Comparison of ENCODE assay signal across 8 mouse cellular contexts in genomic region chr8:87837266-87837665, GRCm38 (mm10).
DNase-seq lines count a peak whose midpoint lies in the region; ATAC-seq and TF ChIP-seq lines count a peak whose summit lies in the region.

No protein-coding gene starts in this region.

- peak overlapping the region; percentile 26 for H3K4me2 ChIP-seq in intestine, embryonic 14.5 days (ENCODE audit: low read length)
- H3K4me2 ChIP-seq in intestine, postnatal 0 days (replicated peaks; ENCODE audit: low read depth), result no peak overlapping the region
- peak overlapping the region; percentile 31; the same call in 1 of the 2 replicates for H3K4me2 ChIP-seq in hindbrain, postnatal 0 days (ENCODE audit: low read depth, low read length)
- peak overlapping the region; percentile 46 for H3K4me2 ChIP-seq in neural tube, embryonic 12.5 days (replicated peaks)

- peaks cover 47% of the 10 kb centered on the region for H3K4me1 ChIP-seq in intestine, embryonic 14.5 days (replicated peaks; ENCODE audit: control insufficient read depth, insufficient read depth, low read length)
- no peaks in the 10 kb centered on the region for H3K4me1 ChIP-seq in intestine, postnatal 0 days (replicated peaks; ENCODE audit: control insufficient read depth, insufficient read depth, low read length)
- H3K4me1 ChIP-seq in forebrain, embryonic 10.5 days, result peaks cover 80% of the 10 kb centered on the region
- H3K4me1 ChIP-seq in hindbrain, postnatal 0 days (ENCODE audit: insufficient read depth, low read length), result peaks cover 50% of the 10 kb centered on the region
- H3K4me1 ChIP-seq in neural tube, embryonic 12.5 days, result peaks cover 69% of the 10 kb centered on the region

- no peak for TF ChIP-seq CTCF in intestine, postnatal 0 days (IDR thresholded peaks at IDR 0.05; ENCODE audit: low read depth)
- TF ChIP-seq CTCF in hindbrain, postnatal 0 days (IDR thresholded peaks at IDR 0.05; ENCODE audit: low read depth), result no peak

- WGBS in intestine, embryonic 14.5 days, result 18% methylated on average over 6 of the region's 6 CpGs
- WGBS in intestine, postnatal 0 days, result 47% methylated on average over 6 of the region's 6 CpGs
- WGBS in forebrain, embryonic 10.5 days, result 14% methylated on average over 6 of the region's 6 CpGs
- WGBS in hindbrain, postnatal 0 days, result 13% methylated on average over 6 of the region's 6 CpGs
- 8% methylated on average over 5 of the region's 6 CpGs for WGBS in neural tube, embryonic 12.5 days

- H3K9ac ChIP-seq in intestine, embryonic 14.5 days (ENCODE audit: low read length), result no peak overlapping the region
- H3K9ac ChIP-seq in intestine, postnatal 0 days (ENCODE audit: low read depth, low read length), result no peak overlapping the region
- H3K9ac ChIP-seq in hindbrain, postnatal 0 days (replicated peaks; ENCODE audit: low read length), result peak overlapping the region; percentile 14
- H3K9ac ChIP-seq in neural tube, embryonic 12.5 days, result peak overlapping the region; percentile 26; the same call in 1 of the 2 replicates

- no peaks in the 10 kb centered on the region for H3K9me3 ChIP-seq in intestine, embryonic 14.5 days (ENCODE audit: control insufficient read depth, low read length)
- H3K9me3 ChIP-seq in intestine, postnatal 0 days (ENCODE audit: control insufficient read depth), result no peaks in the 10 kb centered on the region
- no peaks in the 10 kb centered on the region for H3K9me3 ChIP-seq in forebrain, embryonic 10.5 days
- H3K9me3 ChIP-seq in hindbrain, postnatal 0 days (ENCODE audit: low read length), result no peaks in the 10 kb centered on the region
- no peaks in the 10 kb centered on the region for H3K9me3 ChIP-seq in neural tube, embryonic 12.5 days

- no peaks in the 10 kb centered on the region for H3K36me3 ChIP-seq in intestine, embryonic 14.5 days (ENCODE audit: control insufficient read depth, insufficient read depth, low read length)
- no peaks in the 10 kb centered on the region for H3K36me3 ChIP-seq in intestine, postnatal 0 days (ENCODE audit: control insufficient read depth, insufficient read depth)
- H3K36me3 ChIP-seq in forebrain, embryonic 10.5 days (replicated peaks), result peaks cover 19% of the 10 kb centered on the region
- H3K36me3 ChIP-seq in hindbrain, postnatal 0 days (ENCODE audit: insufficient read depth, low read length), result no peaks in the 10 kb centered on the region
- H3K36me3 ChIP-seq in neural tube, embryonic 12.5 days, result no peaks in the 10 kb centered on the region

- H3K27me3 ChIP-seq in intestine, embryonic 14.5 days (replicated peaks; ENCODE audit: control insufficient read depth, insufficient read depth, low read length), result no peaks in the 10 kb centered on the region
- H3K27me3 ChIP-seq in intestine, postnatal 0 days (replicated peaks; ENCODE audit: control insufficient read depth, insufficient read depth, low read length), result no peaks in the 10 kb centered on the region
- no peaks in the 10 kb centered on the region for H3K27me3 ChIP-seq in forebrain, embryonic 10.5 days (ENCODE audit: poor library complexity, severe bottlenecking)
- H3K27me3 ChIP-seq in hindbrain, postnatal 0 days (ENCODE audit: insufficient read depth, low read length), result no peaks in the 10 kb centered on the region
- no peaks in the 10 kb centered on the region for H3K27me3 ChIP-seq in neural tube, embryonic 12.5 days (replicated peaks)

- peak overlapping the region; percentile 59 for H3K27ac ChIP-seq in intestine, embryonic 14.5 days (ENCODE audit: low read depth)
- H3K27ac ChIP-seq in intestine, postnatal 0 days (ENCODE audit: low read depth, low read length), result no peak overlapping the region
- H3K27ac ChIP-seq in forebrain, embryonic 10.5 days, result peak overlapping the region; percentile 93
- H3K27ac ChIP-seq in hindbrain, postnatal 0 days, result peak overlapping the region; percentile 55
- peak overlapping the region; percentile 74 for H3K27ac ChIP-seq in neural tube, embryonic 12.5 days

- no peak for DNase-seq in intestine, embryonic 14.5 days (ENCODE audit: low spot score)
- no peak for DNase-seq in forebrain, embryonic 10.5 days (ENCODE audit: extremely low spot score, low spot score)
- DNase-seq in hindbrain, postnatal 0 days (ENCODE audit: low spot score), result no peak
- no peak for DNase-seq in cerebellum, postnatal 36 days
- no peak for DNase-seq in spleen, adult 12 weeks (ENCODE audit: low spot score)
- DNase-seq in embryo, embryonic 11 days, result no peak

- ATAC-seq in intestine, embryonic 14.5 days (replicated peaks; ENCODE audit: low FRiP score, low TSS enrichment, low read depth), result no peak
- no peak for ATAC-seq in intestine, postnatal 0 days
- ATAC-seq in hindbrain, postnatal 0 days, result no peak; the same call in 1 of the 2 replicates
- peak; percentile 45 for ATAC-seq in neural tube, embryonic 12.5 days (ENCODE audit: low FRiP score, low read depth)

- H3K4me3 ChIP-seq in intestine, embryonic 14.5 days (ENCODE audit: low read depth, low read length), result no peak overlapping the region
- H3K4me3 ChIP-seq in intestine, postnatal 0 days (ENCODE audit: low read depth, low read length), result no peak overlapping the region
- peak overlapping the region; percentile 41 for H3K4me3 ChIP-seq in forebrain, embryonic 10.5 days
- H3K4me3 ChIP-seq in hindbrain, postnatal 0 days (ENCODE audit: low read length), result no peak overlapping the region
- no peak overlapping the region for H3K4me3 ChIP-seq in neural tube, embryonic 12.5 days

Comparison
In these comparisons a context has a peak if more than half of its experiments do, and no peak if none do; other contexts are left out.
1. H3K9ac ChIP-seq: peak in hindbrain, postnatal 0 days (single experiment) and neural tube, embryonic 12.5 days (single experiment); none in intestine, embryonic 14.5 days (single experiment) and intestine, postnatal 0 days (single experiment).